Mouse (Mus musculus): ENCODE measurements around the gene Ubiad1.

DNA sequence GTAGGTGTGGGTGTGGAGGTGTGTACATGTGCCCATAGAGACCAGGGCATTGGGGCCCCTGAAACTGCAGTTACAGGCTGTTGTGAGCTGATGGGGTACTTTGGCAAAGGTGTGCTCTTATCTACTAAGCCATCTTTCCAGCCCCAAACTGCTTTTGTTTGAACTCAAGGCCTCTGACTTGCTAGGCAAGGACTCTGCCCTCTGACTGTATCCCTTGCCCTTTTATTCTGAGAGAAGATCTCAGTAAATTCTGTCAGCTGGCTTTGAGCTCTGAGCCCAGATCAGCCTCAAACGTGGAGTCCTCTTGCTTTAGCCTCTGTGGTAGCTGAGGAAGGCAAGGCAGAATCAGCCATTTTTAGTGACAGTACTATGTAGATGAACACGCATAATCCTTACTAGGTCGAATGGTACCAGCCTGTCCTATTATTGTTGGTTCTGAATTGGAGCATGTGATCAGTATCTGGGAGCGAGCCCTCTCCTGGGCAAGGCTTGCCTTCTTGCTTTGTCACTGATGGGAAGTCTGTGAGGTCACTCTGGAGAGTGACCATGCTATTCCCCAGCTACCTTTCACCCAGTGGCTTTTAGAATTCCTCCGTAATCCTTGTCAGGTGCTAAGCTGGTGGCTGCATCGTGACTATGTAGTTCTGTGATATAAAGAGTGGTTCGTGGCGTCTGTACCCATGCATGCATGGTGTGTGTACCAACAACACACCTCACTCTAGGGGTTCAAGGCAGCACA lies 28.0 kb upstream of the Ubiad1 start:
- no peak for TF ChIP-seq POLR2A (IDR thresholded peaks at IDR 0.05; ENCODE audit: low read depth, low read length)
- TF ChIP-seq CTCF (conservative IDR thresholded peaks at IDR 0.05; ENCODE audit: insufficient read depth, insufficient read length, low read depth, low read length): no peak

Measured in kidney, adult 2 months (tissue).